Mouse (Mus musculus) ES-E14 (cell line): Measurements from ENCODE around the gene Asb12.

Source experiments
- CHD2 ChIP-seq: IDR thresholded peaks from 2 replicates; pipeline ENCODE4 v1.6.1; 2014; ENCODE audit warnings: mild to moderate bottlenecking, low read depth, low read length, inconsistent platforms
- HCFC1 ChIP-seq: IDR thresholded peaks from 2 replicates; pipeline ENCODE4 v1.6.1; 2012; ENCODE audit warnings: low read length, inconsistent platforms, borderline replicate concordance; ENCODE audit not compliant: insufficient read depth
- ZNF384 ChIP-seq: IDR thresholded peaks from 2 replicates; pipeline ENCODE4 v1.6.1; 2012; ENCODE audit warnings: low read depth, low read length, inconsistent platforms

DNA sequence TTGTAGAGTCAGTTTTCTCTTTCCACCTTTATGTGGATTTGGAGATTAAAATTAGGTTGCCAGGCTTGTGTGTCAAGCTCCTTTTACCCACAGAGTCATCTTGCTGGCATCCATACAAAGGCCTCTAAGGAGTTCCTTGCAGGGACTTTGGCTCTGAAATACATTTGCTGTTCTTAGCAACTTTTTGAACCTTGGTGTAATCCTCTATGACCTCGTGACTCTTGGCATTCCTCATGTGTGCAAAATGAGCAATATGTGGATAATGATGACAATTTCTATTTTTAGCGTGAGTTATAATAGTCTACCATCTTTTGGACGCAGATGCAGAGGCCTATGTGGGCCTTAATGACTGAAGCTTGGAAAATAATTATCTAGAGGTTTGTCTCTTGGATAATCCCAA lies 100.6 kb downstream of the Asb12 start:
- TF ChIP-seq ZNF384 (no peak), CHD2 (no peak), HCFC1 (no peak)
